Mouse (Mus musculus) neural tube, embryonic 13.5 days (tissue): Measurements from ENCODE around the gene A630001G21Rik. TPM values are rescaled to one million over a fixed set of nuclear protein-coding genes. Genes with fewer than 3 reads are reported as not detected.

ENCODE experiments used
- ATAC-seq: fragments of 200-750 bp; cut with Nextera tagmentation; 2 replicates; pipeline ENCODE4 v1.8.0; 2017; ENCODE audit warnings: low read depth, mild to moderate bottlenecking, moderate TSS enrichment, moderate library complexity
- H3K27ac ChIP-seq: fragments of 300-500 bp; sonication (generic); replicated peaks from 2 replicates; pipeline ENCODE4 v1.5.1; 2015; ENCODE audit warnings: moderate library complexity, mild to moderate bottlenecking, inconsistent platforms
- H3K27me3 ChIP-seq: fragments of 300-500 bp; sonication (generic); 2 replicates; pipeline ENCODE4 v1.6.1; 2015; ENCODE audit warnings: mild to moderate bottlenecking, inconsistent platforms
- H3K36me3 ChIP-seq: fragments of 300-500 bp; sonication (generic); 2 replicates; pipeline ENCODE4 v1.6.1; 2015; ENCODE audit warnings: mild to moderate bottlenecking, inconsistent platforms
- H3K4me1 ChIP-seq: fragments of 300-500 bp; sonication (generic); replicated peaks from 2 replicates; pipeline ENCODE4 v1.6.1; 2015; ENCODE audit warnings: inconsistent platforms
- H3K4me2 ChIP-seq: fragments of 300-500 bp; sonication (generic); 2 replicates; pipeline ENCODE4 v1.6.1; 2015; ENCODE audit warnings: inconsistent platforms, mild to moderate bottlenecking, moderate library complexity
- H3K4me3 ChIP-seq: fragments of 300-500 bp; sonication (generic); 2 replicates; pipeline ENCODE4 v1.5.1; 2015; ENCODE audit warnings: mild to moderate bottlenecking, inconsistent platforms
- H3K9ac ChIP-seq: fragments of 300-500 bp; sonication (generic); 2 replicates; pipeline ENCODE4 v1.6.1; 2015; ENCODE audit warnings: moderate library complexity, mild to moderate bottlenecking, inconsistent platforms
- H3K9me3 ChIP-seq: fragments of 300-500 bp; sonication (generic); 2 replicates; pipeline ENCODE4 v1.6.1; 2016; ENCODE audit warnings: inconsistent platforms
- WGBS: fragments of 180-500 bp; shearing (Covaris S2); methylation state at CpG from one replicate; pipeline ENCODE4 v1.1.7; 2015; 5-methylcytosine and 5-hydroxymethylcytosine counted together
- polyA plus RNA-seq: library from polyadenylated mRNA; unstranded; fragments of >200 nt; fragmentation: Nextera tagmentation; extraction: Ambion mirVana; gene quantifications from 2 replicates; pipeline ENCODE4 v1.2.1, GENCODE M21; 2015

Gene A630001G21Rik
- polyA plus RNA-seq, 1 experiment from 2014 or later = 0.46 TPM

- Histone ChIP-seq H3K27me3 (no peaks in the 10 kb centered on the region), H3K36me3 (peaks cover 4% of the 10 kb centered on the region; the same call in 1 of the 2 replicates), H3K4me2 (peak overlapping the region; percentile 30), H3K27ac (no peak overlapping the region), H3K9me3 (no peaks in the 10 kb centered on the region), H3K4me1 (peaks cover 34% of the 10 kb centered on the region), H3K4me3 (no peak overlapping the region), H3K9ac (0 out of 2 replicates have a peak overlapping the region, but pooled peaks have one; percentile 13)
- no peak for ATAC-seq
- WGBS = 62% methylated on average over 3 of the region's 3 CpGs
Measured at GRCm38 (mm10) chr1:85795196-85795595, 16.8 kb upstream of the A630001G21Rik start.

DNA sequence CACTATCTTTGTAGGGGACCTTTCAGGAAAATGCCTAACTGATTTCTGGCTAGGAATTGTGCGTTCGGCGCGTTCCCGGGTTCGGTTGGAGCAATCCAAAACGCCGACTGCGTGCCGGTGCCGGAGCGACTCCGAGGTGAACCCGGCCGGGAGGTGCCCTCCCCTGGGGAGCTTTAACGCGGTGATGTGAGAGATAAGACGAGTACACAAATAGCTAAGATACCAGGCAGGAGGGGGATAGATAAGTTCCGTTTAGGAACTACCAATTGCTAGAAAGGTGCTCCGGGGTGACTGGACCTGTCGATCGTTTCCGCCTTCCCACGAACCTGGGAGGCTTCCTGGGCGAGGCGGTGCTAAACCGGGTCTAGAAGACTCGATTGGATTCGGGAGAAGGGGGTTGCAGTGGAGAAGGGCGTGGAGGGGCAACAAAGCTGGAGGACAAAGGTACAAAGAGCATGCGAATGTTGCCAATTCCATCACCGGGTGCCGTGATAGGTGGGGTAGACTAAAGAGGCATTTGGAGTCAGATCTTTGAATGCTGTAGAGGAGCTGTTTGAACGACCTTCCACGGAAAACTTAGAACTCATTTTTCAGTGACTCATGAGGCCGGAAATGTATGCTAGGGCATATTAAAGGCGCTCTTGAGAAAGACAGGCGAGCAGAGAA is 15.8 kb upstream of the A630001G21Rik start:
- peaks cover 4% of the 10 kb centered on the region; the same call in 1 of the 2 replicates for H3K36me3 ChIP-seq
- peak overlapping the region; percentile 98 for H3K9ac ChIP-seq
- H3K9me3 ChIP-seq = no peaks in the 10 kb centered on the region
- no peaks in the 10 kb centered on the region for H3K27me3 ChIP-seq
- ATAC-seq = peak; percentile 11; the same call in 1 of the 2 replicates
- peak overlapping the region; percentile 98 for H3K4me3 ChIP-seq
- under 1% methylated on average over 38 of the region's 38 CpGs for WGBS
- peak overlapping the region; percentile 83 for H3K4me2 ChIP-seq
- peaks cover 33% of the 10 kb centered on the region for H3K4me1 ChIP-seq
- H3K27ac ChIP-seq = peak overlapping the region; percentile 96

DNA sequence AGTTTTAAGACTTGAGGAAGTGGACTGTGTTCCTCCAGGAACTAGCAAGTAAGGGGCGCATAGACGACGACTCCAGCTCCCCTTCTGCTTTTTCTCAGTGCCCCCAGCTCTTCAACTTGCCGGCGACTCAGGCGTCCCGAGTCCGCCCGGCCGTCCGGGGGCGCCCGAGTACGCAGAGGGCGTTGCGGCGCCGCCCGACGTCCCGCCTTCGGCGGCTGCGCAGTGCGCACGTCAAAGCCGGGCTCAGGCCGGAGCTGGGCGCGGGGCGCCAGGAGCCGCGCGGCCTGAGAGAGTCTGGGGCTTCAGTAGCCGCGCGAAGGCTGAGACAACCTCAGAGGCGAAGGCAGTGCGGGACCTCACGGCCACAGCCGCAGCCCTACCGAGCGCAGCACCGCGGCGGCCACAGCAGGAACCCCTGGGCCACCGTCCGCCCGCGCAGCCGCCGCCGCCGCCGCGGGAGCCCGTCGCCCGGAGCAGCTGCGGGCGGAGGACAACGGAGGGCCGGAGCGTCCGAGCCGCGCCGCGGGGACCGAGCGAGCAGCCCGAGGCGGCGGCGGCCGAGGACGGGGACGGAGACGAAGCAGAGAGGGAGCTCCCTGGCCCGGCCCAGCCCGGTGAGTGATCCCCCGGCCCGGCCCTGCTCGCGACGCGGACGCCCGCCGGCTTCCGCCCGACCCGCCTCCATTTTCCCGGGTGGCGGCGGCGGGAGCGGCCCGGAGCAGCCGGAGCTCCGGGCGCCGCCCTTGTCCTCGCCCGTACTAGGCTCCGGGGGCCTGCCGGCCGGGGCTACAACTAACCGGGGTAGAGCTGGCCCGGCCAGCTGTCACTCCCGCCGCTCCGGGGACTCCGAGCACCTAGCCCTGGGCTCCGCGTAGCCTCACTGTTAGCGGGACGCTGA is 15.0 kb upstream of the A630001G21Rik start, which contains the start of gene Cab39:
Cab39 (plus strand) TSS at position 234 of the 898 bp plus-strand sequence.
- H3K9me3 ChIP-seq = no peaks in the 10 kb centered on the region
- H3K9ac ChIP-seq = peak within 1 kb of the TSS; percentile 98
- peaks cover 4% of the 10 kb centered on the region; the same call in 1 of the 2 replicates for H3K36me3 ChIP-seq
- under 1% methylated on average over 106 of the region's 118 CpGs for WGBS
- H3K4me1 ChIP-seq = peaks cover 30% of the 10 kb centered on the region
- H3K27ac ChIP-seq = peak within 1 kb of the TSS; percentile 96
- ATAC-seq = peak; percentile 96
- H3K4me2 ChIP-seq = peak within 1 kb of the TSS; percentile 83
- H3K4me3 ChIP-seq = peak within 1 kb of the TSS; percentile 98
- no peaks in the 10 kb centered on the region for H3K27me3 ChIP-seq

DNA sequence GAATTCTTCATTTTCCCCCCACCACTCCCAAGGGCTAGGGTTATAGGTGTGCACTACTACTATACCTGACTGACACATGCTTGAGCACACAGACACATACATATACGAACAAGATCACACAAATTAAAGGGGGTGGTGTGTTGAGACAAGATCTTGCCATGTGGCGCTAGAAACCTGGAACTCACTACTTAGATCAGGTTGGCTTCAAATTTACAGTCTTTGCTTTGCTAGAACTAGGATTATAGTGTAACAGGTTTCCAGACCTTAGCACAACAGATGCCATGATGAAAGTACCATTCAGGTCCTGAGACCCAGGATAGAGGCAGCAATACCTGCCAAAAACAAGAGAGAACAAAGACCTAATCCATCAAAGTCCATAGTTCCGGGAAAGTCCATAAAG is 13.0 kb upstream of the A630001G21Rik start:
- 85% methylated on average over 3 of the region's 3 CpGs for WGBS
- no peak overlapping the region for H3K27ac ChIP-seq
- no peaks in the 10 kb centered on the region for H3K9me3 ChIP-seq
- no peaks in the 10 kb centered on the region for H3K27me3 ChIP-seq
- H3K4me2 ChIP-seq = no peak overlapping the region
- no peak overlapping the region for H3K4me3 ChIP-seq
- H3K9ac ChIP-seq = no peak overlapping the region
- peaks cover 17% of the 10 kb centered on the region for H3K4me1 ChIP-seq
- 0 out of 2 replicates have a peak, but pooled peaks cover under 1% of the 10 kb centered on the region for H3K36me3 ChIP-seq
- ATAC-seq = no peak

GRCm38 (mm10) chr1:85790565-85790964 is 12.1 kb upstream of the A630001G21Rik start:
- Histone ChIP-seq H3K9me3 (no peaks in the 10 kb centered on the region), H3K4me1 (peaks cover 11% of the 10 kb centered on the region), H3K27me3 (no peaks in the 10 kb centered on the region), H3K9ac (no peak overlapping the region), H3K4me2 (no peak overlapping the region), H3K27ac (no peak overlapping the region), H3K4me3 (no peak overlapping the region), H3K36me3 (no peaks in the 10 kb centered on the region)
- WGBS = 76% methylated on average over 3 of the region's 3 CpGs
- ATAC-seq = no peak

DNA sequence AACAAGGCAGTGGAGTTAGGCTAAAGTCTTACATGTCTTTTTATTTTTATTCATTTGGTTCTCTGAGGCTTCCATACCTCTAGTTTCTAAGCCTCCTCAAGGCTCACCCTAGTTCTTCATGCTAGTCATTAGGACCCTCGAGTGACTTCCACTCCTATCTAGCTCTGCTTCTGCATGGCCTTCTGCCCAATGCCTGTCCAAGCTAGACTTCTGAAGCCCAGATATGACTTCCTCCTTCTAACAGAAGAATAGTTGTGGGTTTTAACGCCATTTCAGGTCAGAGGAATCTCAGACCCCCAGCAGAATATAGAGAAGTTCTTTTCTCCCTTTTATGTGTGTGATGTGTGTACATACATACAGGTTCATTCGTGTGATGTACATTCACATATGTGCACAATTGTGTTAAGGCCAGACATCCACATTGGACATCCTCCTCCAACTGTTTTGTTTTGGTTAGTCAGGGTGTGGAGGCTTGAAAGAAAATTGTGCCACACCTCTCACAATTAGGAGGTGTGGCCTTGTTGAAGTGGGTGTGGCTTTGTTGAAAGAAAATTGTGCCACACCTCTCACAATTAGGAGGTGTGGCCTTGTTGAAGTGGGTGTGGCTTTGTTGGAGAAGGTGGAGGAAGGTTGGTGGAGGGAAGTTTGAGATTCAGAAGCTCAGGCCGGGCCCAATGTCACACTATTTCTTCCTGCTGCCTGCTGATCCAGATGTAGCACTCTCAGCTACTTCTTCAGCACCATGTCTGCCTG is 1.2 kb upstream of the A630001G21Rik start:
- WGBS = 75% methylated on average over 4 of the region's 4 CpGs
- no peaks in the 10 kb centered on the region for H3K9me3 ChIP-seq

GRCm38 (mm10) chr1:85779012-85779411 is 569 bp upstream of the A630001G21Rik start:
- H3K27ac ChIP-seq = no peak overlapping the region
- H3K4me1 ChIP-seq = no peaks in the 10 kb centered on the region
- no peak overlapping the region for H3K4me3 ChIP-seq
- no peaks in the 10 kb centered on the region for H3K36me3 ChIP-seq
- H3K4me2 ChIP-seq = no peak overlapping the region
- WGBS = 75% methylated on average over 3 of the region's 3 CpGs
- H3K9ac ChIP-seq = no peak overlapping the region
- no peak for ATAC-seq
- H3K27me3 ChIP-seq = no peaks in the 10 kb centered on the region
- H3K9me3 ChIP-seq = no peaks in the 10 kb centered on the region

More for the DNA sequence above, 1.2 kb upstream of the A630001G21Rik start:
- H3K4me1 ChIP-seq = no peaks in the 10 kb centered on the region
- no peak overlapping the region for H3K4me2 ChIP-seq
- H3K27ac ChIP-seq = no peak overlapping the region
- H3K27me3 ChIP-seq = no peaks in the 10 kb centered on the region
- ATAC-seq = no peak
- no peak overlapping the region for H3K4me3 ChIP-seq
- no peak overlapping the region for H3K9ac ChIP-seq
- H3K36me3 ChIP-seq = no peaks in the 10 kb centered on the region

DNA sequence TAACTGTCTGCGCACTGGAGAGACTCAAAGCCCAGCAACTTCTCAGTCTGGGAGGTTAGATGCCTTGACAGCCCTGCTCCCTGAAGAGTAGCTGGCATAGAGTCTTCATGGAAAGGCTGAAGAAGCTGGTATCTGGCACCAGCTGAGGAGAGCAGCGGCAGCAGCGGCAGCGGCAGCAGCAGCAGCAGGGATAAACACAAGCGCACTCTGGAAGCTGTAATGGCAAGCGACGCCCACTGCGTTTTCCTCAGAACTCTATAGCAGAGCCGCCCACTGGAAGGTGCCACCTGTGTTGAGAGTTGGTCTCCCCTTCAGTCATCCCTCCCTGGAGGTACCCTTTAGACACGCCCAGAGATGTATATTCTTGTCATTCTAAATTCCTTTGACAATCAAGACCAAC is 2.3 kb downstream of the A630001G21Rik start:
- H3K9ac ChIP-seq = no peak overlapping the region
- WGBS = 46% methylated on average over 10 of the region's 10 CpGs
- H3K36me3 ChIP-seq = no peaks in the 10 kb centered on the region
- no peak overlapping the region for H3K4me3 ChIP-seq
- no peaks in the 10 kb centered on the region for H3K27me3 ChIP-seq
- H3K4me1 ChIP-seq = no peaks in the 10 kb centered on the region
- ATAC-seq = no peak
- H3K27ac ChIP-seq = no peak overlapping the region
- no peaks in the 10 kb centered on the region for H3K9me3 ChIP-seq
- H3K4me2 ChIP-seq = no peak overlapping the region

- no peaks in the 10 kb centered on the region for H3K27me3 ChIP-seq
- ATAC-seq = no peak
- H3K27ac ChIP-seq = no peak overlapping the region
- 96% methylated on average over 7 of the region's 7 CpGs for WGBS
- no peak overlapping the region for H3K9ac ChIP-seq
- no peak overlapping the region for H3K4me3 ChIP-seq
- H3K9me3 ChIP-seq = no peaks in the 10 kb centered on the region
- no peaks in the 10 kb centered on the region for H3K4me1 ChIP-seq
- no peaks in the 10 kb centered on the region for H3K36me3 ChIP-seq
- no peak overlapping the region for H3K4me2 ChIP-seq
Measured at GRCm38 (mm10) chr1:85775136-85775535, 3.3 kb downstream of the A630001G21Rik start.

GRCm38 (mm10) chr1:85771976-85772375 is 6.5 kb downstream of the A630001G21Rik start:
- H3K27me3 ChIP-seq = no peaks in the 10 kb centered on the region
- no peak overlapping the region for H3K9ac ChIP-seq
- H3K27ac ChIP-seq = no peak overlapping the region
- ATAC-seq = no peak
- no peaks in the 10 kb centered on the region for H3K36me3 ChIP-seq
- no peaks in the 10 kb centered on the region for H3K4me1 ChIP-seq
- no peak overlapping the region for H3K4me3 ChIP-seq
- 76% methylated on average over 3 of the region's 3 CpGs for WGBS
- H3K9me3 ChIP-seq = no peaks in the 10 kb centered on the region
- no peak overlapping the region for H3K4me2 ChIP-seq

GRCm38 (mm10) chr1:85767754-85768153 is 10.7 kb downstream of the A630001G21Rik start:
- Histone ChIP-seq H3K27me3 (no peaks in the 10 kb centered on the region), H3K4me2 (no peak overlapping the region), H3K4me1 (no peaks in the 10 kb centered on the region), H3K9ac (no peak overlapping the region), H3K27ac (no peak overlapping the region), H3K4me3 (no peak overlapping the region), H3K9me3 (no peaks in the 10 kb centered on the region), H3K36me3 (no peaks in the 10 kb centered on the region)
- 60% methylated on average over 1 of the region's 1 CpGs for WGBS
- ATAC-seq = no peak
